In the genomic region with DNA sequence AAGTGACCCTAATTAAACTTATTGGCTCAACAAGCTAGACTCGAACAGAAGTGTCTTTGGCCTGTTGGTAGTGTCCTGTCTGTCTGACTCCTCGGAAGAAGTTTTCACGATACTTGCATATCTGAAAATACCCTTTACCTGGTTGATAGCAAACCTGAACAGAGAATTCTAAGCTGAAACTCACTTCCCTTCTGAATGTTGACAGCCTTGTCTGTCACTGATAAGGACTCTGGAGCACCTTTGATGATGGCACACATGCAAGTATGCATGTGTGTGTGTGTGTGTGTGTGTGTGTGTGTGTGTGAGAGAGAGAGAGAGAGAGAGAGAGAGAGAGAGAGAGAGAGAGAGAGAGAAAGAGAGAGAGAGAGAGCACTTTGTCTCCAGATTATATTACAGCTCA, we compare ENCODE assay signal across 20 mouse cellular contexts.
"Had no signal": no experiment of that assay in that cellular context is flagged by ENCODE, and none has a peak within 500 bp of the region (broad histone marks: within the 10 kb centered on the region; RNA-seq: fewer than 3 reads in every experiment).

No protein-coding gene starts in this region.

- H3K9me3 ChIP-seq: midbrain, embryonic 15.5 days; neural tube, embryonic 12.5 days; neural tube, embryonic 15.5 days had no signal

- H3K4me1 ChIP-seq: liver, embryonic 13.5 days; midbrain, embryonic 12.5 days; midbrain, embryonic 15.5 days; neural tube, embryonic 12.5 days; neural tube, embryonic 15.5 days had no signal

- H3K9ac ChIP-seq: liver, embryonic 13.5 days; midbrain, embryonic 12.5 days; midbrain, embryonic 15.5 days; neural tube, embryonic 12.5 days; neural tube, embryonic 15.5 days had no signal

- H3K4me2 ChIP-seq: liver, embryonic 13.5 days; midbrain, embryonic 12.5 days; midbrain, embryonic 15.5 days; neural tube, embryonic 12.5 days; neural tube, embryonic 15.5 days had no signal

- DNase-seq: kidney, adult 18-20 months; kidney, adult 9 months; kidney, postnatal 25 days; left cerebral cortex, postnatal 4 days; liver, embryonic 13.5 days; lung, adult 2 months; lung, postnatal 14 days; lung, postnatal 4 days; right cerebral cortex, adult 18-20 months; right cerebral cortex, postnatal 14 days; right cerebral cortex, postnatal 4 days; thymus, adult 2 months; thymus, postnatal 14 days; thymus, postnatal 4 days had no signal

- H3K27me3 ChIP-seq: liver, embryonic 13.5 days; midbrain, embryonic 12.5 days; midbrain, embryonic 15.5 days; neural tube, embryonic 12.5 days; neural tube, embryonic 15.5 days had no signal

- H3K4me3 ChIP-seq: liver, embryonic 13.5 days; midbrain, embryonic 12.5 days; midbrain, embryonic 15.5 days; neural tube, embryonic 12.5 days; neural tube, embryonic 15.5 days had no signal

- H3K27ac ChIP-seq: kidney, postnatal 0 days; liver, embryonic 13.5 days; midbrain, embryonic 12.5 days; midbrain, embryonic 15.5 days; neural tube, embryonic 12.5 days; neural tube, embryonic 15.5 days; stomach, postnatal 0 days had no signal

- ATAC-seq: midbrain, embryonic 15.5 days had no signal

- H3K36me3 ChIP-seq: liver, embryonic 13.5 days; midbrain, embryonic 12.5 days; midbrain, embryonic 15.5 days; neural tube, embryonic 12.5 days; neural tube, embryonic 15.5 days had no signal
